Mouse (Mus musculus): ENCODE data around the gene Psmb1.
"Not testable (repeated sequence)": the region's sequence is repeated elsewhere in the genome, so short reads cannot be mapped to it uniquely, and the experiment has no call there.

Gene Psmb1

GRCm38 (mm10) chr17:15461921-15462495 lies 37.5 kb downstream of the Psmb1 start:
- in situ Hi-C loops (cut with MboI): loop anchor here (25.0 kb wide), 1 partner anchor 400 kb away; no protein-coding TSS in a partner anchor

- in situ Hi-C loops (cut with MboI): loop anchor here (25.0 kb wide), 1 partner anchor 397 kb away; no protein-coding TSS in a partner anchor
Measured at GRCm38 (mm10) chr17:15459761-15460160, 39.8 kb downstream of the Psmb1 start.

GRCm38 (mm10) chr17:15456595-15456994 lies 43.0 kb downstream of the Psmb1 start:
- in situ Hi-C loops (cut with MboI): loop anchor here (25.0 kb wide), 1 partner anchor 394 kb away; no protein-coding TSS in a partner anchor

GRCm38 (mm10) chr17:15455203-15455602 lies 44.3 kb downstream of the Psmb1 start:
- in situ Hi-C loops (cut with MboI): loop anchor here (25.0 kb wide), 1 partner anchor 393 kb away; no protein-coding TSS in a partner anchor

GRCm38 (mm10) chr17:15449606-15450005 lies 49.9 kb downstream of the Psmb1 start:
- in situ Hi-C loops (cut with MboI): loop anchor here (25.0 kb wide), 1 partner anchor 387 kb away; no protein-coding TSS in a partner anchor

GRCm38 (mm10) chr17:15449144-15449543 lies 50.4 kb downstream of the Psmb1 start:
- in situ Hi-C loops (cut with MboI): not testable (repeated sequence)

- in situ Hi-C loops (cut with MboI): no loop called here
Measured at GRCm38 (mm10) chr17:15447831-15448230, 51.7 kb downstream of the Psmb1 start.

- in situ Hi-C loops (cut with MboI): no loop called here
Measured at GRCm38 (mm10) chr17:15445421-15445820, 54.1 kb downstream of the Psmb1 start.

GRCm38 (mm10) chr17:15440463-15441121 lies 59.0 kb downstream of the Psmb1 start:
- in situ Hi-C loops (cut with MboI): no loop called here

- in situ Hi-C loops (cut with MboI): no loop called here
Measured at GRCm38 (mm10) chr17:15440067-15440462, 59.5 kb downstream of the Psmb1 start.

GRCm38 (mm10) chr17:15434748-15435147 lies 64.8 kb downstream of the Psmb1 start:
- in situ Hi-C loops (cut with MboI): no loop called here

GRCm38 (mm10) chr17:15432036-15432435 lies 67.5 kb downstream of the Psmb1 start:
- in situ Hi-C loops (cut with MboI): no loop called here

GRCm38 (mm10) chr17:15431551-15431950 lies 68.0 kb downstream of the Psmb1 start:
- in situ Hi-C loops (cut with MboI): no loop called here

- in situ Hi-C loops (cut with MboI): no loop called here
Measured at GRCm38 (mm10) chr17:15431021-15431514, 68.5 kb downstream of the Psmb1 start.

GRCm38 (mm10) chr17:15429937-15430336 lies 69.6 kb downstream of the Psmb1 start:
- in situ Hi-C loops (cut with MboI): no loop called here

GRCm38 (mm10) chr17:15429451-15429850 lies 70.1 kb downstream of the Psmb1 start:
- in situ Hi-C loops (cut with MboI): no loop called here

GRCm38 (mm10) chr17:15425931-15426330 lies 73.6 kb downstream of the Psmb1 start:
- in situ Hi-C loops (cut with MboI): no loop called here

Measured in mature B cell (primary cell).